Mouse (Mus musculus) midbrain, embryonic 14.5 days (tissue): ENCODE measurements around the gene Gm20388. TPM values are rescaled to one million over a fixed set of nuclear protein-coding genes. Genes with fewer than 3 reads are reported as not detected.

ENCODE experiments used
- ATAC-seq: fragments of 200-750 bp; cut with Nextera tagmentation; 2 replicates; pipeline ENCODE4 v1.8.0; 2017; ENCODE audit warnings: moderate number of reproducible peaks, moderate library complexity; ENCODE audit not compliant: low FRiP score, low TSS enrichment
- DNase-seq: peaks from one replicate; pipeline ENCODE4 v3.0.0-alpha.2; 2015
- H3K27ac ChIP-seq: fragments of 300-500 bp; sonication (generic); replicated peaks from 2 replicates; pipeline ENCODE4 v1.5.1; 2014; ENCODE audit warnings: mild to moderate bottlenecking, low read depth, low read length, moderate library complexity
- H3K27me3 ChIP-seq: fragments of 300-500 bp; sonication (generic); 2 replicates; pipeline ENCODE4 v1.6.1; 2014; ENCODE audit warnings: low read length, control low read depth, mixed read lengths; ENCODE audit not compliant: control insufficient read depth, insufficient read depth
- H3K36me3 ChIP-seq: fragments of 300-500 bp; sonication (generic); 2 replicates; pipeline ENCODE4 v1.6.1; 2014; ENCODE audit warnings: low read length, control low read depth; ENCODE audit not compliant: control insufficient read depth, insufficient read depth
- H3K4me1 ChIP-seq: fragments of 300-500 bp; sonication (generic); 2 replicates; pipeline ENCODE4 v1.6.1; 2014; ENCODE audit warnings: mild to moderate bottlenecking, antibody characterized with exemption, low read length, control low read depth; ENCODE audit not compliant: control insufficient read depth, insufficient read depth
- H3K4me2 ChIP-seq: fragments of 300-500 bp; sonication (generic); 2 replicates; pipeline ENCODE4 v1.6.1; 2014; ENCODE audit warnings: mild to moderate bottlenecking, low read length, moderate library complexity
- H3K4me3 ChIP-seq: fragments of 300-500 bp; sonication (generic); replicated peaks from 2 replicates; pipeline ENCODE4 v1.5.1; 2014; ENCODE audit warnings: low read depth, low read length
- H3K9ac ChIP-seq: fragments of 300-500 bp; sonication (generic); replicated peaks from 2 replicates; pipeline ENCODE4 v1.6.1; 2014; ENCODE audit warnings: mild to moderate bottlenecking, low read length, moderate library complexity
- H3K9me3 ChIP-seq: fragments of 300-500 bp; sonication (generic); 2 replicates; pipeline ENCODE4 v1.6.1; 2016; ENCODE audit warnings: low read length, control low read depth, mixed read lengths; ENCODE audit not compliant: control insufficient read depth
- WGBS: fragments of 180-500 bp; shearing (Covaris S2); extraction: QIAGEN DNeasy Blood & Tissue Kit; methylation state at CpG from one replicate; pipeline ENCODE4 v1.1.7; 2014; 5-methylcytosine and 5-hydroxymethylcytosine counted together
- polyA plus RNA-seq: library from polyadenylated mRNA; unstranded; fragments of >200 nt; fragmentation: Nextera tagmentation; extraction: Ambion mirVana; gene quantifications from 2 replicates; pipeline ENCODE4 v1.2.1, GENCODE M21; 2014

Gene Gm20388
- polyA plus RNA-seq, 1 experiment from 2014 or later, result 4.1 TPM

GRCm38 (mm10) chr8:122368494-122368893 is 2457.9 kb downstream of the Gm20388 start:
- no peaks in the 10 kb centered on the region for H3K9me3 ChIP-seq
- no peaks in the 10 kb centered on the region for H3K4me1 ChIP-seq
- H3K9ac ChIP-seq, result no peak overlapping the region
- H3K4me3 ChIP-seq, result no peak overlapping the region
- DNase-seq (no peak), ATAC-seq (no peak)
- no peaks in the 10 kb centered on the region for H3K36me3 ChIP-seq
- H3K27me3 ChIP-seq, result no peaks in the 10 kb centered on the region
- WGBS, result 79% methylated on average over 10 of the region's 10 CpGs
- no peak overlapping the region for H3K27ac ChIP-seq
- H3K4me2 ChIP-seq, result no peak overlapping the region

- Histone ChIP-seq H3K36me3 (no peaks in the 10 kb centered on the region), H3K4me2 (no peak overlapping the region), H3K9me3 (no peaks in the 10 kb centered on the region), H3K4me1 (no peaks in the 10 kb centered on the region), H3K27me3 (no peaks in the 10 kb centered on the region), H3K27ac (no peak overlapping the region), H3K9ac (no peak overlapping the region), H3K4me3 (no peak overlapping the region)
- WGBS, result 8% methylated on average over 9 of the region's 9 CpGs
- ATAC-seq, result no peak
- DNase-seq, result peak; percentile 84
Observed at GRCm38 (mm10) chr8:122369665-122370064, 2459.0 kb downstream of the Gm20388 start.

GRCm38 (mm10) chr8:122371706-122372105 is 2461.1 kb downstream of the Gm20388 start:
- WGBS, result 75% methylated on average over 6 of the region's 6 CpGs
- no peaks in the 10 kb centered on the region for H3K9me3 ChIP-seq

GRCm38 (mm10) chr8:122375320-122375719 is 2464.7 kb downstream of the Gm20388 start:
- Histone ChIP-seq H3K9ac (no peak overlapping the region), H3K4me2 (no peak overlapping the region)
- no peak for ATAC-seq

More at GRCm38 (mm10) chr8:122371706-122372105, 2461.1 kb downstream of the Gm20388 start:
- H3K4me3 ChIP-seq, result no peak overlapping the region
- ATAC-seq (no peak), DNase-seq (no peak)
- no peak overlapping the region for H3K27ac ChIP-seq
- no peaks in the 10 kb centered on the region for H3K27me3 ChIP-seq
- H3K4me1 ChIP-seq, result 0 out of 2 replicates have a peak, but pooled peaks cover 4% of the 10 kb centered on the region
- H3K36me3 ChIP-seq, result no peaks in the 10 kb centered on the region
- H3K4me2 ChIP-seq, result no peak overlapping the region
- H3K9ac ChIP-seq, result no peak overlapping the region

GRCm38 (mm10) chr8:122375751-122376364 is 2465.2 kb downstream of the Gm20388 start:
- Histone ChIP-seq H3K4me1 (peaks cover 17% of the 10 kb centered on the region), H3K9ac (peak overlapping the region; percentile 36; the same call in 1 of the 2 replicates), H3K27me3 (no peaks in the 10 kb centered on the region), H3K27ac (peak overlapping the region; percentile 94; the same call in 1 of the 2 replicates), H3K9me3 (no peaks in the 10 kb centered on the region), H3K4me2 (peak overlapping the region; percentile 56), H3K4me3 (peak overlapping the region; percentile 73), H3K36me3 (peaks cover 11% of the 10 kb centered on the region)
- 29% methylated on average over 12 of the region's 13 CpGs for WGBS
- ATAC-seq, result peak; percentile 24; the same call in 1 of the 2 replicates
- no peak for DNase-seq

More at GRCm38 (mm10) chr8:122375320-122375719, 2464.7 kb downstream of the Gm20388 start:
- Histone ChIP-seq H3K27ac (no peak overlapping the region), H3K36me3 (peaks cover 5% of the 10 kb centered on the region), H3K9me3 (no peaks in the 10 kb centered on the region), H3K4me1 (peaks cover 17% of the 10 kb centered on the region), H3K4me3 (no peak overlapping the region), H3K27me3 (no peaks in the 10 kb centered on the region)
- 92% methylated on average over 7 of the region's 7 CpGs for WGBS
- DNase-seq, result no peak

GRCm38 (mm10) chr8:122376365-122377231 is 2466.0 kb downstream of the Gm20388 start, which contains the start of gene Zc3h18:
Gene Zc3h18, plus strand, starts transcription at chr8:122376609.
- peaks cover 17% of the 10 kb centered on the region for H3K4me1 ChIP-seq
- H3K4me3 ChIP-seq, result peak within 1 kb of the TSS; percentile 73
- peak within 1 kb of the TSS; percentile 86 for H3K4me2 ChIP-seq
- DNase-seq (peak; percentile 100), ATAC-seq (peak; percentile 94)
- peak within 1 kb of the TSS; percentile 94 for H3K27ac ChIP-seq
- H3K9me3 ChIP-seq, result no peaks in the 10 kb centered on the region
- under 1% methylated on average over 107 of the region's 107 CpGs for WGBS
- H3K27me3 ChIP-seq, result no peaks in the 10 kb centered on the region
- H3K36me3 ChIP-seq, result peaks cover 17% of the 10 kb centered on the region
- peak within 1 kb of the TSS; percentile 85 for H3K9ac ChIP-seq

GRCm38 (mm10) chr8:122383039-122383438 is 2472.4 kb downstream of the Gm20388 start:
- Histone ChIP-seq H3K4me2 (no peak overlapping the region), H3K9ac (no peak overlapping the region), H3K4me1 (peaks cover 4% of the 10 kb centered on the region), H3K9me3 (no peaks in the 10 kb centered on the region), H3K27ac (no peak overlapping the region), H3K4me3 (no peak overlapping the region), H3K27me3 (no peaks in the 10 kb centered on the region), H3K36me3 (peaks cover 71% of the 10 kb centered on the region)
- ATAC-seq, result no peak
- DNase-seq, result no peak
- 84% methylated on average over 4 of the region's 4 CpGs for WGBS

GRCm38 (mm10) chr8:122389357-122389756 is 2478.7 kb downstream of the Gm20388 start:
- no peak overlapping the region for H3K4me3 ChIP-seq
- no peak overlapping the region for H3K4me2 ChIP-seq
- peaks cover 93% of the 10 kb centered on the region for H3K36me3 ChIP-seq
- DNase-seq (peak; percentile 5), ATAC-seq (no peak)
- H3K9ac ChIP-seq, result no peak overlapping the region
- H3K27me3 ChIP-seq, result no peaks in the 10 kb centered on the region
- WGBS, result 90% methylated on average over 3 of the region's 3 CpGs
- no peaks in the 10 kb centered on the region for H3K9me3 ChIP-seq
- H3K4me1 ChIP-seq, result no peaks in the 10 kb centered on the region
- H3K27ac ChIP-seq, result no peak overlapping the region
